Mouse (Mus musculus) cortical plate, adult 2 months (tissue): Measurements from ENCODE around the gene Ccl22.

Experiments used
- CTCF ChIP-seq: fragments of 200-500 bp; IDR thresholded peaks from 2 replicates; pipeline ENCODE4 v1.5.1; 2011; ENCODE audit warnings: mild to moderate bottlenecking, control low read depth, low read length; ENCODE audit not compliant: insufficient read depth; ENCODE audit errors: extremely low read depth
- POLR2A ChIP-seq: fragments of 200-500 bp; IDR thresholded peaks from 2 replicates; pipeline ENCODE4 v1.6.1; 2011; ENCODE audit warnings: mild to moderate bottlenecking, low read length, control low read depth; ENCODE audit not compliant: insufficient read depth; ENCODE audit errors: extremely low read depth

GRCm38 (mm10) chr8:94715871-94716270 is 29.5 kb upstream of the Ccl22 start:
- no peak for TF ChIP-seq POLR2A
- TF ChIP-seq CTCF: no peak
